Mouse (Mus musculus) E14TG2a.4 (cell line): ENCODE results near the gene Kcnj16.

ENCODE experiments used
- CTCF ChIP-seq: conservative IDR thresholded peaks from 2 replicates; pipeline ENCODE4 v1.5.1; 2014; ENCODE audit warnings: low read length
- NANOG ChIP-seq: IDR thresholded peaks from 2 replicates; pipeline ENCODE4 v1.6.1; 2014; ENCODE audit warnings: borderline replicate concordance, low read length, mixed read lengths
- POU5F1 ChIP-seq: IDR thresholded peaks from 2 replicates; pipeline ENCODE4 v1.6.1; 2014; ENCODE audit warnings: low read length, borderline replicate concordance

DNA sequence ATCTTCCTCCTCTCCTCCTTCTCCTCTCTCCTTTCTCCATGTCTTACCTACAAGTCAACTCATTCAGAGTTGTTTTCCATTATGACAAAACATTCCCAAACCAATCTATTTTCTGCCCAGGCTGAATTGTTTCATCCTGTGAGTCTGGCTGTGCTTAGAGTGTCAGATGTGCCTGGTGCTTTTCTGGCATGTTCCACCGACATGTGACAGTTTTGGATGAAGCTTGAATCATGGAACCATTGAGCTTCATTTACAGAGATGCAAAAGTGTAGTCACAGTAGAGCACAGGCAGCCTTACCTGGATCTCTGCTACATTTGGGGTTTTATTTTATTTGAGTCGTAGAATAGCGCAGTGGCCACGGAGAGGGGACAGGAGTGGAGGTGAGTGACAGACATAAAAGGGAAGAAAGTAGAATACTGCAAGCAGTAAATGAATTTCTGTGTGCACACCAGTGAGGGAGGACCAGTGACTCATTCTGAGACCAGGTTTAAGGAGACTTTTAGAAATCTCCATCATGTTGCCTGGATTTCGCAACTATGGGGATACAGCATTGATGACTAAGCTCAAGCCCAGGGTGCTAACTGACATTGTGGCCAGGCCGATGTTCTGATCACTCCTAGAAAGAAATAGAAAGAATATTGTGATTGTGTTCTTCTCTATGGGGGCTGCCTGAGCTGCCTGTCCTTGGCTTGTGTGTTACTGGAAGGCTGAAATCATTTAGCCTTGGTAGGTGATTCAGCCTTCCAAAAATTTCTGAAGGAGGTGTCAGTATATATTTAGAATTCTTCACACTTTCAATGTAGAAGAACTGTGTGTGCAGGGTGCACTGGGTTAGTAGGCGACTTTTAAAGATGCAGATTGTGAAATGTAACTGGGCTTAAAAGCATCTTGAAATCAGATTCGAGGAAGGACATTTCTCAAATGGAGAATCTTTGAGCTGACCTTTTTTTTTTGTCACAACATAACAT lies 87.3 kb downstream of the Kcnj16 start:
- TF ChIP-seq CTCF (no peak), POU5F1 (no peak), NANOG (no peak)
